Mouse (Mus musculus): ENCODE measurements around the gene Eef1e1. TPM values are rescaled to one million over a fixed set of nuclear protein-coding genes. Genes with fewer than 3 reads are reported as not detected.

Gene Eef1e1
- polyA plus RNA-seq, 1 experiment from 2014 or later = 41.9 TPM

- H3K9me3 ChIP-seq (replicated peaks) = no peaks in the 10 kb centered on the region
- no peaks in the 10 kb centered on the region for H3K27me3 ChIP-seq
- no peak overlapping the region for H3K9ac ChIP-seq
- H3K4me3 ChIP-seq (replicated peaks) = no peak overlapping the region
- no peak for ATAC-seq (ENCODE audit: insufficient read depth)
- peaks cover 92% of the 10 kb centered on the region for H3K36me3 ChIP-seq (replicated peaks)
- H3K4me1 ChIP-seq (replicated peaks) = no peaks in the 10 kb centered on the region
- no peak overlapping the region for H3K4me2 ChIP-seq
- 80% methylated on average over 4 of the region's 4 CpGs for WGBS (ENCODE audit: insufficient replicate concordance)
- no peak overlapping the region for H3K27ac ChIP-seq (replicated peaks)
Observed at GRCm38 (mm10) chr13:38650292-38650691, 8.6 kb downstream of the Eef1e1 start.

- no peaks in the 10 kb centered on the region for H3K4me1 ChIP-seq (replicated peaks)
- no peak overlapping the region for H3K4me3 ChIP-seq (replicated peaks)
- 76% methylated on average over 4 of the region's 4 CpGs for WGBS (ENCODE audit: insufficient replicate concordance)
- no peak overlapping the region for H3K27ac ChIP-seq (replicated peaks)
- no peak overlapping the region for H3K4me2 ChIP-seq
- H3K9me3 ChIP-seq (replicated peaks) = no peaks in the 10 kb centered on the region
- no peaks in the 10 kb centered on the region for H3K27me3 ChIP-seq
- no peak for ATAC-seq (ENCODE audit: insufficient read depth)
- H3K9ac ChIP-seq = no peak overlapping the region
- H3K36me3 ChIP-seq (replicated peaks) = peaks cover 92% of the 10 kb centered on the region
Observed at GRCm38 (mm10) chr13:38649069-38649468, 9.8 kb downstream of the Eef1e1 start.

- H3K9ac ChIP-seq = no peak overlapping the region
- 82% methylated on average over 5 of the region's 5 CpGs for WGBS (ENCODE audit: insufficient replicate concordance)
- H3K27me3 ChIP-seq = no peaks in the 10 kb centered on the region
- no peaks in the 10 kb centered on the region for H3K9me3 ChIP-seq (replicated peaks)
- H3K27ac ChIP-seq (replicated peaks) = no peak overlapping the region
- ATAC-seq (ENCODE audit: insufficient read depth) = no peak
- H3K36me3 ChIP-seq (replicated peaks) = peaks cover 37% of the 10 kb centered on the region
- H3K4me2 ChIP-seq = no peak overlapping the region
- no peak overlapping the region for H3K4me3 ChIP-seq (replicated peaks)
- H3K4me1 ChIP-seq (replicated peaks) = no peaks in the 10 kb centered on the region
Observed at GRCm38 (mm10) chr13:38641414-38641813, 17.4 kb downstream of the Eef1e1 start.

GRCm38 (mm10) chr13:38640961-38641360, 17.9 kb downstream of the Eef1e1 start:
- Histone ChIP-seq H3K9ac (no peak overlapping the region), H3K4me2 (no peak overlapping the region), H3K4me1 (replicated peaks) (no peaks in the 10 kb centered on the region), H3K27ac (replicated peaks) (no peak overlapping the region), H3K4me3 (replicated peaks) (no peak overlapping the region), H3K9me3 (replicated peaks) (no peaks in the 10 kb centered on the region), H3K27me3 (no peaks in the 10 kb centered on the region), H3K36me3 (replicated peaks) (peaks cover 34% of the 10 kb centered on the region)
- no peak for ATAC-seq (ENCODE audit: insufficient read depth)
- 91% methylated on average over 5 of the region's 5 CpGs for whole genome bisulfite sequencing (ENCODE audit: insufficient replicate concordance)

- Histone ChIP-seq H3K4me1 (replicated peaks) (peaks cover 14% of the 10 kb centered on the region), H3K36me3 (replicated peaks) (peaks cover 14% of the 10 kb centered on the region), H3K9ac (no peak overlapping the region), H3K9me3 (replicated peaks) (no peaks in the 10 kb centered on the region), H3K4me3 (replicated peaks) (no peak overlapping the region), H3K27ac (replicated peaks) (no peak overlapping the region), H3K4me2 (no peak overlapping the region), H3K27me3 (no peaks in the 10 kb centered on the region)
- ATAC-seq (ENCODE audit: insufficient read depth) = no peak
- 67% methylated on average over 11 of the region's 11 CpGs for WGBS (ENCODE audit: insufficient replicate concordance)
Observed at GRCm38 (mm10) chr13:38638694-38639093, 20.2 kb downstream of the Eef1e1 start.

- Histone ChIP-seq H3K9me3 (replicated peaks) (no peaks in the 10 kb centered on the region), H3K9ac (peak within 1 kb of the TSS; percentile 67), H3K4me2 (peak within 1 kb of the TSS; percentile 80), H3K27me3 (no peaks in the 10 kb centered on the region), H3K4me1 (replicated peaks) (peaks cover 43% of the 10 kb centered on the region), H3K27ac (replicated peaks) (peak within 1 kb of the TSS; percentile 93), H3K36me3 (replicated peaks) (peaks cover 6% of the 10 kb centered on the region), H3K4me3 (replicated peaks) (peak within 1 kb of the TSS; percentile 78)
- under 1% methylated on average over 44 of the region's 44 CpGs for WGBS (ENCODE audit: insufficient replicate concordance)
- peak; percentile 89 for ATAC-seq (ENCODE audit: insufficient read depth)
Observed at GRCm38 (mm10) chr13:38634800-38635269, 24.0 kb downstream of the Eef1e1 start, which contains the start of gene Bloc1s5. Gene Bloc1s5, minus strand, starts transcription at chr13:38635109.

GRCm38 (mm10) chr13:38634256-38634799, 24.5 kb downstream of the Eef1e1 start:
- Histone ChIP-seq H3K9me3 (replicated peaks) (no peaks in the 10 kb centered on the region), H3K4me2 (peak overlapping the region; percentile 80), H3K27ac (replicated peaks) (peak overlapping the region; percentile 93), H3K4me3 (replicated peaks) (peak overlapping the region; percentile 78), H3K9ac (peak overlapping the region; percentile 67), H3K36me3 (replicated peaks) (peaks cover 6% of the 10 kb centered on the region), H3K27me3 (no peaks in the 10 kb centered on the region), H3K4me1 (replicated peaks) (peaks cover 43% of the 10 kb centered on the region)
- WGBS (ENCODE audit: insufficient replicate concordance) = under 1% methylated on average over 19 of the region's 19 CpGs
- peak; percentile 44 for ATAC-seq (ENCODE audit: insufficient read depth)

GRCm38 (mm10) chr13:38633287-38634000, 25.4 kb downstream of the Eef1e1 start:
- WGBS (ENCODE audit: insufficient replicate concordance) = 62% methylated on average over 6 of the region's 6 CpGs
- peaks cover 43% of the 10 kb centered on the region for H3K4me1 ChIP-seq (replicated peaks)
- no peak for ATAC-seq (ENCODE audit: insufficient read depth)
- peak overlapping the region; percentile 80 for H3K4me2 ChIP-seq
- peak overlapping the region; percentile 93 for H3K27ac ChIP-seq (replicated peaks)
- no peaks in the 10 kb centered on the region for H3K9me3 ChIP-seq (replicated peaks)
- H3K27me3 ChIP-seq = no peaks in the 10 kb centered on the region
- peak overlapping the region; percentile 67 for H3K9ac ChIP-seq
- H3K4me3 ChIP-seq (replicated peaks) = peak overlapping the region; percentile 78
- peaks cover 13% of the 10 kb centered on the region for H3K36me3 ChIP-seq (replicated peaks)

GRCm38 (mm10) chr13:38632556-38632955, 26.3 kb downstream of the Eef1e1 start:
- 28% methylated on average over 6 of the region's 6 CpGs for WGBS (ENCODE audit: insufficient replicate concordance)
- no peak overlapping the region for H3K9ac ChIP-seq

GRCm38 (mm10) chr13:38626229-38626525, 32.7 kb downstream of the Eef1e1 start:
- 48% methylated on average over 6 of the region's 6 CpGs for WGBS (ENCODE audit: insufficient replicate concordance)
- no peak overlapping the region for H3K4me2 ChIP-seq
- H3K36me3 ChIP-seq (replicated peaks) = peaks cover 19% of the 10 kb centered on the region
- no peak overlapping the region for H3K27ac ChIP-seq (replicated peaks)
- 0 out of 2 replicates have a peak overlapping the region, but pooled peaks have one; percentile 21 for H3K9ac ChIP-seq
- no peak overlapping the region for H3K4me3 ChIP-seq (replicated peaks)
- no peaks in the 10 kb centered on the region for H3K9me3 ChIP-seq (replicated peaks)
- peaks cover 30% of the 10 kb centered on the region for H3K4me1 ChIP-seq (replicated peaks)
- H3K27me3 ChIP-seq = no peaks in the 10 kb centered on the region
- no peak for ATAC-seq (ENCODE audit: insufficient read depth)

More at GRCm38 (mm10) chr13:38632556-38632955, 26.3 kb downstream of the Eef1e1 start:
- Histone ChIP-seq H3K36me3 (replicated peaks) (peaks cover 13% of the 10 kb centered on the region), H3K27ac (replicated peaks) (peak overlapping the region; percentile 79), H3K4me2 (peak overlapping the region; percentile 32), H3K4me1 (replicated peaks) (peaks cover 43% of the 10 kb centered on the region), H3K27me3 (no peaks in the 10 kb centered on the region), H3K4me3 (replicated peaks) (no peak overlapping the region), H3K9me3 (replicated peaks) (no peaks in the 10 kb centered on the region)
- peak; percentile 59 for ATAC-seq (ENCODE audit: insufficient read depth)

GRCm38 (mm10) chr13:38625492-38626228, 33.2 kb downstream of the Eef1e1 start:
- Histone ChIP-seq H3K4me2 (no peak overlapping the region), H3K9ac (0 out of 2 replicates have a peak overlapping the region, but pooled peaks have one; percentile 21), H3K27ac (replicated peaks) (no peak overlapping the region), H3K27me3 (no peaks in the 10 kb centered on the region), H3K4me3 (replicated peaks) (no peak overlapping the region), H3K9me3 (replicated peaks) (no peaks in the 10 kb centered on the region), H3K4me1 (replicated peaks) (peaks cover 26% of the 10 kb centered on the region), H3K36me3 (replicated peaks) (peaks cover 21% of the 10 kb centered on the region)
- ATAC-seq (ENCODE audit: insufficient read depth) = no peak
- 30% methylated on average over 5 of the region's 5 CpGs for WGBS (ENCODE audit: insufficient replicate concordance)
